Mouse (Mus musculus) small intestine, adult 2 months (tissue): ENCODE measurements around the gene Tecpr1. TPM values are rescaled to one million over a fixed set of nuclear protein-coding genes. Genes with fewer than 3 reads are reported as not detected.

Source experiments
- H3K27ac ChIP-seq: fragments of 200-500 bp; 2 replicates; pipeline ENCODE4 v1.5.1; 2012; ENCODE audit warnings: low read depth, low read length, control low read depth, inconsistent platforms; ENCODE audit not compliant: insufficient read depth
- H3K27me3 ChIP-seq: fragments of 200-500 bp; 2 replicates; pipeline ENCODE4 v1.6.1; 2012; ENCODE audit warnings: mild to moderate bottlenecking, moderate library complexity, low read length, inconsistent platforms; ENCODE audit not compliant: control insufficient read depth, insufficient read depth
- H3K36me3 ChIP-seq: fragments of 200-500 bp; 2 replicates; pipeline ENCODE4 v1.6.1; 2012; ENCODE audit warnings: mild to moderate bottlenecking, low read length, control low read depth, inconsistent platforms; ENCODE audit not compliant: control insufficient read depth, insufficient read depth
- H3K4me1 ChIP-seq: fragments of 200-500 bp; 2 replicates; pipeline ENCODE4 v1.6.1; 2012; ENCODE audit warnings: low read length, inconsistent platforms, mixed read lengths; ENCODE audit not compliant: control insufficient read depth, insufficient read depth, insufficient read length
- H3K4me3 ChIP-seq: fragments of 200-500 bp; 2 replicates; pipeline ENCODE4 v1.5.1; 2012; ENCODE audit warnings: low read depth, mild to moderate bottlenecking, control low read depth, inconsistent platforms, low read length, moderate library complexity
- CTCF ChIP-seq: fragments of 200-500 bp; IDR thresholded peaks from 2 replicates; pipeline ENCODE4 v1.5.1; 2012; ENCODE audit warnings: low read depth, mild to moderate bottlenecking, control low read depth, inconsistent platforms, low read length, moderate library complexity, mixed read lengths; ENCODE audit not compliant: insufficient replicate concordance, insufficient read length; ENCODE audit errors: extremely low read depth
- POLR2A ChIP-seq: fragments of 200-500 bp; IDR thresholded peaks from 2 replicates; pipeline ENCODE4 v1.6.1; 2012; ENCODE audit warnings: low read depth, mild to moderate bottlenecking, control low read depth, inconsistent platforms, low read length, moderate library complexity
- WGBS: fragments of 180-500 bp; shearing (Covaris S2); methylation state at CpG from one replicate; pipeline ENCODE4 v1.1.7; 2018; 5-methylcytosine and 5-hydroxymethylcytosine counted together
- polyA plus RNA-seq: library from polyadenylated mRNA; depleted of rRNA; stranded (reverse); fragments of >200 nt; gene quantifications from 2 replicates; pipeline ENCODE4 v1.2.3, GENCODE M21; 2012

Gene Tecpr1
- polyA plus RNA-seq, 1 experiment: 29.7 TPM

GRCm38 (mm10) chr5:144251876-144252577 is 28.6 kb upstream of the Tecpr1 start:
- no peak overlapping the region for H3K27ac ChIP-seq

DNA sequence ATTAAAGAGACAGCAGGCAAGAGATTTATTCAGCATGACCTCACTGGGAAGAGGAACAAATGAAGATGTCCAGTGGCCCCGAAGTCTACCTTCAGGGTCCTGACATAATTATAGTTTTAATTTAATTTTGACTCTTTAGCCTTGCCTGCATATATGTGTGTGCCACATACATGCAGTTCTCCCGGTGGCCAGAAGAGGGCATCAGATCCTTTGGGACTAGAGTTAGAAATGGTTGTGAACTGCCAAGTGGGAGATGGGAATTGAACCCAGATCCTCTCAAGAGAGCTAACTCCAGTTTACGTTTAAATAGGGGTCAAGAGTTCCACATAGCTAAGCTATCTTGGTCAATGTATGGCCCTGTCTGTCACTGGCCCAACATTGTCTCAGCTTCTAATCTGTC is 26.5 kb upstream of the Tecpr1 start:
- Histone ChIP-seq H3K4me3 (no peak overlapping the region), H3K4me1 (peaks cover 17% of the 10 kb centered on the region), H3K27me3 (no peaks in the 10 kb centered on the region), H3K27ac (no peak overlapping the region), H3K36me3 (no peaks in the 10 kb centered on the region)
- 83% methylated on average over 3 of the region's 3 CpGs for WGBS
- TF ChIP-seq CTCF (no peak), POLR2A (no peak)

More at GRCm38 (mm10) chr5:144251876-144252577, 28.6 kb upstream of the Tecpr1 start:
- 72% methylated on average over 13 of the region's 13 CpGs for WGBS
- Histone ChIP-seq H3K36me3 (no peaks in the 10 kb centered on the region), H3K4me3 (no peak overlapping the region), H3K27me3 (no peaks in the 10 kb centered on the region), H3K4me1 (peaks cover 20% of the 10 kb centered on the region)
- no peak for TF ChIP-seq CTCF

DNA sequence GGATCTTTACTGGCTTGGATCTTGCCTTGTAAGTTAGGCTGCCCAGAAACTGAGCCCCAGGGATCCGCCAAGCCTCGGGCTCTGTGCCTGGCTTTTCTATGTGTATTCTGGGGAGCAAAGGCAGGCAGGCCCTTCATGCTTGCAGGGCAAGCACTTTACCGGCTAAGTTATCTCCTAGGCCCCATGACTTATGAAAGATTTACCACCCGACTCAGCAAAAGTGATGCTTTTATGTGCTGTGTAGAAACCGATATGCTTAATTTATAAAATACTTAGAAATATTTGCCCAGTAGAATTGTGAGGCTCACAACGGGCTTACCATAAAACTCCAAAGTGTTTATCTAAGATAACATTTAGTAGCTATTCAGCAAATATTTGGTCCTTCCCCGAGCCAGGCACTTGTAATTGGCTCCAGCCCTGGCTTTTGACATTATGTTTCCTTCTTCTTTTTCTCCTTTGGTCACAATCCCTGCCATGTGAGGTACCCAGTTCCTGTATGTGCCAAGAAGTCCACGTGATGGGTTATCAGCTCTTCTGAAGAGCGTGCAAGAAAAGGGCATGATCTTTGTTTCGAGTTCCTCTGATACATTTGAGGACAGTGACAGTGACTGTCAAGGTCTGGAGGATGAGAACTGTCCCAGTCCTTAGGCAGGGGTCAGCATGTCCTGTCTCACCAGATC is 24.6 kb upstream of the Tecpr1 start:
- TF ChIP-seq POLR2A (no peak), CTCF (no peak)
- H3K27ac ChIP-seq: peak overlapping the region; percentile 29
- 13% methylated on average over 10 of the region's 10 CpGs for WGBS
- H3K4me3 ChIP-seq: no peak overlapping the region
- no peaks in the 10 kb centered on the region for H3K27me3 ChIP-seq
- no peaks in the 10 kb centered on the region for H3K36me3 ChIP-seq
- H3K4me1 ChIP-seq: peaks cover 14% of the 10 kb centered on the region

- no peak for TF ChIP-seq CTCF
- WGBS: 38% methylated on average over 10 of the region's 10 CpGs
- H3K27ac ChIP-seq: peak overlapping the region; percentile 29; the same call in 1 of the 2 replicates
Observed at GRCm38 (mm10) chr5:144247307-144247706, 23.9 kb upstream of the Tecpr1 start.

GRCm38 (mm10) chr5:144246669-144247068 is 23.3 kb upstream of the Tecpr1 start:
- H3K4me3 ChIP-seq: no peak overlapping the region
- no peak overlapping the region for H3K27ac ChIP-seq
- no peaks in the 10 kb centered on the region for H3K27me3 ChIP-seq
- WGBS: 27% methylated on average over 7 of the region's 7 CpGs
- no peaks in the 10 kb centered on the region for H3K36me3 ChIP-seq
- TF ChIP-seq POLR2A (no peak), CTCF (no peak)
- peaks cover 11% of the 10 kb centered on the region for H3K4me1 ChIP-seq

More at GRCm38 (mm10) chr5:144247307-144247706, 23.9 kb upstream of the Tecpr1 start:
- Histone ChIP-seq H3K4me3 (no peak overlapping the region), H3K36me3 (no peaks in the 10 kb centered on the region), H3K27me3 (no peaks in the 10 kb centered on the region), H3K4me1 (peaks cover 12% of the 10 kb centered on the region)

- H3K27me3 ChIP-seq: no peaks in the 10 kb centered on the region
- no peak overlapping the region for H3K4me3 ChIP-seq
- H3K27ac ChIP-seq: no peak overlapping the region
- no peaks in the 10 kb centered on the region for H3K36me3 ChIP-seq
- peaks cover 9% of the 10 kb centered on the region; the same call in 1 of the 2 replicates for H3K4me1 ChIP-seq
- 81% methylated on average over 2 of the region's 2 CpGs for WGBS
- no peak for TF ChIP-seq CTCF
- TF ChIP-seq POLR2A: no peak
Observed at GRCm38 (mm10) chr5:144245592-144245991, 22.2 kb upstream of the Tecpr1 start.

- Histone ChIP-seq H3K4me3 (no peak within 1 kb of the TSS), H3K27me3 (no peaks in the 10 kb centered on the region), H3K36me3 (no peaks in the 10 kb centered on the region), H3K4me1 (peaks cover 9% of the 10 kb centered on the region; the same call in 1 of the 2 replicates), H3K27ac (no peak within 1 kb of the TSS)
- 92% methylated on average over 7 of the region's 7 CpGs for WGBS
- TF ChIP-seq POLR2A (no peak), CTCF (no peak)
Observed at GRCm38 (mm10) chr5:144243901-144244487, 20.6 kb upstream of the Tecpr1 start, which contains the start of gene Bri3. Gene Bri3, plus strand, starts transcription at chr5:144244437.
